Mouse (Mus musculus) spleen, postnatal 4 days (tissue): ENCODE data around the gene Hist1h1e.
"Not testable (repeated sequence)": the region's sequence is repeated elsewhere in the genome, so short reads cannot be mapped to it uniquely, and the experiment has no call there.

Source experiments
- DNase-seq, 2 experiments: peaks; one replicate each; pipeline ENCODE4 v3.0.0; 2022; ENCODE audit warnings: low spot score in 2 of 2

Gene Hist1h1e

DNA sequence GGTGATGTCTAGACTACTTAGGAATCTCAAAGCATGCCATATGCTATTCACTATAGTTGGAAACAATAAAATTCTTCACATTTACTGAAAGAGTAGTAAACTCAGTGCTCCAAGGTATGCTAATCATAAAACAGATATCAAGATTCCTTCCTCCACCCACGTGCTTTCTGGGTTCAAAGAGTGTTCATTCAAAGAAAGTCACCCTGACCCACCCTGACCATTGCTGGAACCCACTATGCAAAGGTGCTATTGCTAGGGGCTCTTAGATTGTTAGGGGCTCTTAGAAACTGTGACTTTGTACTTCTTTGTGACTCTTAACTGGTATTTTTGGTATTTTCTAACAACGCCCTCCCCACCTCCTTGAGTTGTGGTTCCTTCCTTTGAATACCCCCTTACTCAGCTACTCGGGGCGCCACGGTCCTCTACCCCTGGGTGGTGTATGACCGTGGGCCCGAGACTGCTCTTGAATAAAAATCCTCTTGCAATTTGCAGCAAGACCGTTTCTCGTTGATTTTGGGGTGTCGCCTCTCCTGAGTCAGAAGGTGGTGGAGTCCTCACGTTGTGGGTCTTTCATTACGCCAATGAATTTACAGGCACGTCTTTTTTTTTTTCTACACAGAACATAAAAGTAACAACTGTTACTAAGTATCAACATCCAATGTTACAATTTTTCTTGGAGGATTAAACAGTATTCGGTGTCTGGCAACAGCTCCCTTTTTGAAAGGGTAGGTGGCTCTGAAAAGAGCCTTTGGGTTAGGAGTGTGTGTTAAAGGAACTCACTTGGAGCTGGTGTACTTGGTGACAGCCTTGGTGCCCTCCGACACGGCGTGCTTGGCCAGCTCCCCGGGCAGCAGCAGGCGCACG is 49.1 kb downstream of the Hist1h1e start:
- peak in 1 of 2 experiments; percentile 78 for DNase-seq

DNA sequence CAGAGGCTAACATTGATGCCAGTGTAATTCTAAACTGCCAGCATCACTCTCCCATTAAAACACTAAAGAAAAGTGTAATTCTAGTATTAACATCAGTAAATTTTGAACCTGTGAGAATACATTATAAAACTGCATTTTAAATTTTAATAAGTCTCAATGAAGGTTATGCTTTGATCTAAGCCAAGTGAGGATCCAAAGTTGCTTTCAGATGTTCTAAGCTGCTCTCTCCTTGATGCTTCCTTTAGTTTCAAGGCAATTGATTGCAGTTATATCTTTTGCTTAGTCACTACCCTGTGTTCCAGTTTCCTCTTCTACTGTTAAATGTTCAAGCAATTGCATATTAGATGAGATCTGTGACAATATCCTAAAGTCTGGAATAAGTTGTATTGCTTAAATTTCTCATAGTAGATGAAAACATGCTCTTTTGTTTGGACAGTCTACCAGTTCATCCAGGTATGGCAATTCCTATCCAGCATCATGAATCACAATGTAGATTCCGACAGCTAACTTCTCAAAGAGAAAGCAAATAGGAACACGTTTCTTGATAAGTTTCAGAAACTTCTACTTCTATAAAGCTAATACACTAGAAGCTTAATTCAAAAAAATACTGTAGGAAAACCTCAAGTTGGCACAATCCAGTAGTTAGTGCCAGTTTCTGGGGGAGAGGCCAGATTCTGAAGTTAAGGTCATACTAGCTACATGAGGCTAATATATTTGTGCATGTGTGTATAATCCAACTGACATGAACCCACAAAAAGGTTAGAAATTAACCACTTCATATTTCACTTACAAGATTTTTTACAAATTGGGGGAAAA is 49.9 kb downstream of the Hist1h1e start:
- DNase-seq: peak in 1 of 2 experiments; percentile 31

DNA sequence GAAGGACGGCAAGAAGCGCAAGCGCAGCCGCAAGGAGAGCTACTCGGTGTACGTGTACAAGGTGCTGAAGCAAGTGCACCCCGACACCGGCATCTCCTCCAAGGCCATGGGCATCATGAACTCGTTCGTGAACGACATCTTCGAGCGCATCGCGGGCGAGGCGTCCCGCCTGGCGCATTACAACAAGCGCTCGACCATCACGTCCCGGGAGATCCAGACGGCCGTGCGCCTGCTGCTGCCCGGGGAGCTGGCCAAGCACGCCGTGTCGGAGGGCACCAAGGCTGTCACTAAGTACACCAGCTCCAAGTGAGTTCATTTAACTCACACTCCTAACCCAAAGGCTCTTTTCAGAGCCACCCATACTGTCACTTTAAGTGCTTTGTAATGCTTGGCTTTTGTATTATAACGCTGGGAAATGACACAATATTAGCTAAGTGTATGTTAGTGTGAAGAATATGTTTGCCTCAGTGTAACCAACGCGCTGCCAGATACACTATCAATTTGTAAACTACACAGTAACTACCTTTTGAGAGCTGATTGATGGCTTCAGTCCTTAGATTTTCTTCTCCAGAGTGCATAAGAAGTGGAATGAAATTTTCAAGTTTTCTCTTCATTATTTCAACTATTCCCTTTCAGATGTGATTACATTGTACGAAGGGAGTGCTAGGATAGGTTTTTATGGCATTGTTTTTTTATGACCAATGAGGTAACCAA is 50.7 kb downstream of the Hist1h1e start:
- DNase-seq: not testable (repeated sequence)

DNA sequence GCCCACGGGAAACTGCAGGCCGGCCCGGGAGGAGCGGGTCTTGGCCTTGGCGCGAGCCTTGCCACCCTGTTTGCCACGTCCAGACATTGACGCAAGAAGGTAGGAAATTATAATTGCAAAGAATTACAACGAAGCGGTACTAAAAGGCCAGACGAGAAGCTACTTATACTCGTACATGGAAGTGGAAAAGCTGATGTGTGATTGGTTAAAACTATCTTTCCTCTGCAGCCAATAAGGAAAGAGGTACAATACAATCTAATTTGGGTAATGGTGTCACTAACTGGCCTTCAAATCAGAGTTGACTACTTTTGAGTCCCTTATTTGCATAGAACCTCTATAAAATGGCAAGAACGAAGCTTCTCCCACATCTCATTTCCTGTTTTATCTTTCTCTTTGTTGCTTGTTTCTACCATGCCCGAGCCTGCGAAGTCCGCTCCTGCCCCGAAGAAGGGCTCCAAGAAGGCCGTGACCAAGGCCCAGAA is 51.3 kb downstream of the Hist1h1e start, which contains the start of the genes Hist1h2ae and Hist1h2bg:
Gene Hist1h2ae, minus strand, starts transcription at position 199 of the 482 bp plus-strand sequence.
Gene Hist1h2bg, plus strand, starts transcription at position 375 of the 482 bp plus-strand sequence.
- DNase-seq: peak; percentile 85 to 92
